Comparison of ENCODE assay signal across 8 mouse cellular contexts in the genomic region with DNA sequence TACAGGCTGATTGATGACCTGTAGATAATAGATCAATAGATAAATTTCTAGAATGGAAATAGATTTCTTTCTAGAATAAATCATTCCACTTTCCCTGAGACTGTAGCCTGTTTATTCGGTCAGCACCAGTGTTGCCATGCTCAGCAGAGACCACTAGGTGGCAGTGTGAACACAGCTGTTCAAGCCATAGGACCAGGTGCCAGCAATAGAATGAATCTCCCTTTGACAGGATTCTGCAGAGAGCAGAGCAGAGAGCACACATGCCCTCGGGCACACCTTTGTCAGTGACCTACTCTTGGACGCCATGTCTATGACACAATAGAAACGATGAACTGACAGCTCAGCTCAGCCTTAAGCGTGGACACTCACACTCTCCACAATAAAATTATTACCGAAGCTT.
DNase-seq lines count a peak whose midpoint lies in the region.

No protein-coding gene starts in this region.

- peak; percentile 73 for DNase-seq in urinary bladder, postnatal 14 days (ENCODE audit: low spot score)
- DNase-seq in urinary bladder, postnatal 10 days (ENCODE audit: low spot score), result no peak
- peak; percentile 85 for DNase-seq in embryo, embryonic 11 days
- DNase-seq in gastrocnemius, postnatal 25 days, result peak; percentile 35
- peak; percentile 78 for DNase-seq in kidney, adult 18-20 months
- DNase-seq in left cerebral cortex, postnatal 4 days, result peak; percentile 82
- peak; percentile 28 to 35 for DNase-seq in monocyte, adult 2 months (ENCODE audit: low read depth in 1 of 2, low spot score in 2 of 2)
- DNase-seq in spleen, postnatal 10 days (ENCODE audit: low spot score in 2 of 2), result peak; percentile 49 to 73

- intact Hi-C loops in left cerebral cortex, postnatal 4 days (cut with DNase I), result no loop called here
